Mouse (Mus musculus) MEL (cell line): ENCODE data around the gene Emc3. TPM values are rescaled to one million over a fixed set of nuclear protein-coding genes. Genes with fewer than 3 reads are reported as not detected.

ENCODE experiments used
- DNase-seq: peaks from one replicate; pipeline ENCODE4 v3.0.0; 2011; ENCODE audit warnings: low read depth, low spot score
- H3K27ac ChIP-seq: 2 replicates; pipeline ENCODE4 v1.5.1; 2012; ENCODE audit warnings: low read depth, mild to moderate bottlenecking, control low read depth, low read length, moderate library complexity; ENCODE audit not compliant: control insufficient read depth
- H3K27me3 ChIP-seq, 2 experiments: fragments of 150-350 bp in 1 of 2; sonication (generic) in 1 of 2; 2 replicates each; pipeline ENCODE4 v1.6.1; 2012; ENCODE audit warnings: low read length in 2 of 2, mild to moderate bottlenecking in 2 of 2, improper control_type of control experiment in 1 of 2, moderate library complexity in 1 of 2; ENCODE audit not compliant: insufficient read depth in 2 of 2, control insufficient read depth in 1 of 2
- H3K36me3 ChIP-seq, 2 experiments: 2 replicates each; pipeline ENCODE4 v1.6.1; 2012 to 2014; ENCODE audit warnings: low read length in 2 of 2, improper control_type of control experiment in 1 of 2, inconsistent platforms in 1 of 2, mild to moderate bottlenecking in 1 of 2; ENCODE audit not compliant: insufficient read depth in 2 of 2, control insufficient read depth in 1 of 2
- H3K4me1 ChIP-seq, 2 experiments: fragments of 150-350 bp in 1 of 2; sonication (generic) in 1 of 2; 2 replicates each; pipeline ENCODE4 v1.6.1; 2012; ENCODE audit warnings: low read length in 2 of 2, improper control_type of control experiment in 1 of 2, mild to moderate bottlenecking in 1 of 2; ENCODE audit not compliant: insufficient read depth in 2 of 2, control insufficient read depth in 1 of 2
- H3K4me3 ChIP-seq, 2 experiments: fragments of 150-350 bp in 1 of 2; sonication (generic) in 1 of 2; 2 replicates each; pipeline ENCODE4 v1.5.1; 2012; ENCODE audit warnings: low read depth in 2 of 2, low read length in 2 of 2, mild to moderate bottlenecking in 2 of 2, moderate library complexity in 2 of 2, control low read depth in 1 of 2, improper control_type of control experiment in 1 of 2; ENCODE audit not compliant: control insufficient read depth in 1 of 2, insufficient read depth in 1 of 2
- H3K79me2 ChIP-seq: 2 replicates; pipeline ENCODE4 v1.6.1; 2012; ENCODE audit warnings: mild to moderate bottlenecking, low read length, moderate library complexity; ENCODE audit not compliant: control insufficient read depth, poor library complexity, insufficient read depth
- H3K9ac ChIP-seq: 2 replicates; pipeline ENCODE4 v1.6.1; 2012; ENCODE audit warnings: low read depth, mild to moderate bottlenecking, control low read depth, low read length, moderate library complexity; ENCODE audit not compliant: control insufficient read depth, poor library complexity, severe bottlenecking
- H3K9me3 ChIP-seq: fragments of 150-350 bp; sonication (generic); replicated peaks from 2 replicates; pipeline ENCODE4 v1.6.1; 2012; ENCODE audit warnings: mild to moderate bottlenecking, low read length, improper control_type of control experiment, moderate library complexity; ENCODE audit not compliant: insufficient read depth
- CHD2 ChIP-seq: IDR thresholded peaks from 2 replicates; pipeline ENCODE4 v1.6.1; 2011; ENCODE audit warnings: low read length, improper control_type of control experiment
- CTCF ChIP-seq, 3 experiments: IDR thresholded peaks in 2 of 3; conservative IDR thresholded peaks in 1 of 3; 2 replicates each; pipeline ENCODE4 v1.5.1; 2011 to 2012; ENCODE audit warnings: low read length in 3 of 3, low read depth in 2 of 3, mild to moderate bottlenecking in 2 of 3, improper control_type of control experiment in 1 of 3, inconsistent platforms in 1 of 3, mixed read lengths in 1 of 3, moderate library complexity in 1 of 3; ENCODE audit not compliant: control insufficient read depth in 1 of 3, insufficient read depth in 1 of 3, poor library complexity in 1 of 3, severe bottlenecking in 1 of 3
- ELF1 ChIP-seq: IDR thresholded peaks from 2 replicates; pipeline ENCODE4 v1.6.1; 2014; ENCODE audit warnings: low read depth, mild to moderate bottlenecking, inconsistent platforms, low read length, improper control_type of control experiment, moderate library complexity
- ETS1 ChIP-seq: IDR thresholded peaks from 2 replicates; pipeline ENCODE4 v1.6.1; 2012; ENCODE audit warnings: low read depth, mild to moderate bottlenecking, inconsistent platforms, low read length, improper control_type of control experiment, moderate library complexity
- GATA1 ChIP-seq: IDR thresholded peaks from 2 replicates; pipeline ENCODE4 v1.6.1; 2011; ENCODE audit warnings: low read depth, low read length, improper control_type of control experiment
- MAFK ChIP-seq: IDR thresholded peaks from 2 replicates; pipeline ENCODE4 v1.6.1; 2011; ENCODE audit warnings: low read depth, mild to moderate bottlenecking, low read length, improper control_type of control experiment, borderline replicate concordance
- POLR2A ChIP-seq, 2 experiments: IDR thresholded peaks; 2 replicates each; pipeline ENCODE4 v1.6.1; 2011 to 2012; ENCODE audit warnings: low read length in 2 of 2, mild to moderate bottlenecking in 2 of 2, control low read depth in 1 of 2, improper control_type of control experiment in 1 of 2, low read depth in 1 of 2, moderate library complexity in 1 of 2; ENCODE audit not compliant: control insufficient read depth in 1 of 2, insufficient read depth in 1 of 2, poor library complexity in 1 of 2
- RAD21 ChIP-seq: IDR thresholded peaks from 2 replicates; pipeline ENCODE4 v1.6.1; 2011; ENCODE audit warnings: mild to moderate bottlenecking, low read depth, low read length, improper control_type of control experiment
- SMC3 ChIP-seq: IDR thresholded peaks from 2 replicates; pipeline ENCODE4 v1.6.1; 2011; ENCODE audit warnings: low read depth, low read length, improper control_type of control experiment
- TBP ChIP-seq: IDR thresholded peaks from 2 replicates; pipeline ENCODE4 v1.8.0; 2011; ENCODE audit warnings: low read depth, low read length, improper control_type of control experiment
- USF2 ChIP-seq, 2 experiments: IDR thresholded peaks; 2 replicates each; pipeline ENCODE4 v1.6.1; 2011 to 2012; ENCODE audit warnings: improper control_type of control experiment in 2 of 2, low read length in 2 of 2, borderline replicate concordance in 1 of 2, inconsistent platforms in 1 of 2, low read depth in 1 of 2, mild to moderate bottlenecking in 1 of 2; ENCODE audit not compliant: insufficient read depth in 1 of 2
- ZC3H11A ChIP-seq: IDR thresholded peaks from 2 replicates; pipeline ENCODE4 v1.6.1; 2012; ENCODE audit warnings: low read depth, mild to moderate bottlenecking, inconsistent platforms, low read length, improper control_type of control experiment
- polyA plus RNA-seq, 2 experiments: library from polyadenylated mRNA; stranded (reverse) in 1 of 2; unstranded in 1 of 2; fragments of >175 nt in 1 of 2; fragments of >200 nt in 1 of 2; gene quantifications; 2 replicates each; pipeline versions ENCODE4 v1.2.1 to v1.2.4; 2012; ENCODE audit warnings: low replicate concordance in 2 of 2, low read depth in 1 of 2; ENCODE audit not compliant: insufficient read length in 2 of 2, insufficient read depth in 1 of 2, missing spikeins in 1 of 2
- total RNA-seq: library from RNA; depleted of rRNA; stranded (reverse); fragments of 300-350 nt; gene quantifications from 2 replicates; pipeline ENCODE4 v1.2.3, GENCODE M21; 2012

The Emc3 gene
- total and polyA plus RNA-seq, 3 experiments: 62.3 to 172 (median 73.1) TPM

DNA sequence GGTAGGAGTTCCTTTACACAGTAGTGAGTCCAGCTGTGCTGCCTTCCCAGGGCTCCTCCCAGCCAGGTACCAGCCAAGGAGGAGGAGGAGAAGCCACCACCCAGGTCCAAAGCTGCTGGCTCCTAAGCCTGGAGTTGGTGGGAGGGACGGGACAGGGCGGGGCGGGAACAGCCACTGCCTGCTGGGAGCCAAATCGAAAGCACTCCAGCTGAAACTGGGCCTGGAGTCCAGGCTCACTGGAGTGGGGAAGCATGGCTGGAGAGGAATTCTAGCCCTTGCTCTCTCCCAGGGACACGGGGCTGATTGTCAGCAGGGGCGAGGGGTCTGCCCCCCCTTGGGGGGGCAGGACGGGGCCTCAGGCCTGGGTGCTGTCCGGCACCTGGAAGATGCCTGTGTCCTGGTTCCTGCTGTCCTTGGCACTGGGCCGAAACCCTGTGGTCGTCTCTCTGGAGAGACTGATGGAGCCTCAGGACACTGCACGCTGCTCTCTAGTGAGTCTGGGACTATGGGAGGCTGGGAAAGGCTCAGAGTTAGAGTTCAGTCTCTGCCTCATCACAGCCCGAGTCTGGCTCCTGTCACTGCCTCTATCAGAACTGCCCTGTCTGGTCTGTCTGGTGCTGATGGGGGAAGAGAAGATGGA, 60.0 kb downstream of the Emc3 start, which contains the start of gene Il17rc:
TSS of gene Il17rc (plus strand) at position 131 of the 640 bp plus-strand sequence.
- TF ChIP-seq RAD21 (no peak), ZC3H11A (no peak), POLR2A (IDR thresholded peaks at IDR 0.05; ENCODE audit: control insufficient read depth in 1 of 2, insufficient read depth in 1 of 2, low read depth in 1 of 2, low read length in 2 of 2, poor library complexity in 1 of 2) (no peak), TBP (no peak), CHD2 (no peak), USF2 (IDR thresholded peaks at IDR 0.05; ENCODE audit: borderline replicate concordance in 1 of 2, insufficient read depth in 1 of 2, low read depth in 1 of 2, low read length in 2 of 2) (no peak), CTCF (IDR thresholded peaks at IDR 0.05 in 2 of 3, conservative IDR thresholded peaks at IDR 0.05 in 1 of 3; ENCODE audit: control insufficient read depth in 1 of 3, insufficient read depth in 1 of 3, low read depth in 2 of 3, low read length in 3 of 3, poor library complexity in 1 of 3, severe bottlenecking in 1 of 3) (no peak), ELF1 (no peak)
- TF ChIP-seq, all 39 proteins: peak for 0
- no peak within 1 kb of the TSS for H3K9ac ChIP-seq
- no peaks in the 10 kb centered on the region for H3K9me3 ChIP-seq
- DNase-seq: no peak
- H3K4me3 ChIP-seq: no peak within 1 kb of the TSS
- H3K27me3 ChIP-seq: 0 out of 4 replicates have a peak, but pooled peaks cover 0 to 2% of the 10 kb centered on the region in 2 experiments
- H3K36me3 ChIP-seq: no peaks in the 10 kb centered on the region; a peak in 1 of 4 replicates
- H3K79me2 ChIP-seq: no peaks in the 10 kb centered on the region
- H3K4me1 ChIP-seq: peaks cover 4 to 14% of the 10 kb centered on the region in 2 experiments; a peak in 3 of 4 replicates
- no peak within 1 kb of the TSS for H3K27ac ChIP-seq

DNA sequence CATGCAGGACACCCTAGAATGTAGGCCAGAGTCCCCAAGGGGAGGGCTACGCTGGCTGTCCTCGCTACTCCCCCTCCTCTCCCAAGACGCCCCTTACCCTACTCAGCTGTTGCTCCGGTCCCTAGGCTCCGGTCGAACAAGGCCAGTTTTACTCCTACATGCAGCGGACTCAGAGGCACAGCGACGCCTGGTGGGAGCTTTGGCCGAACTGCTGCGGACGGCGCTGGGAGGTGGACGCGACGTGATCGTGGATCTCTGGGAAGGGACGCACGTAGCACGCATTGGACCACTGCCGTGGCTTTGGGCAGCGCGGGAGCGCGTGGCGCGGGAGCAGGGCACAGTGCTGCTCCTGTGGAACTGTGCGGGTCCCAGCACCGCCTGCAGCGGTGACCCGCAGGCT, 62.0 kb downstream of the Emc3 start:
- no peaks in the 10 kb centered on the region for H3K27me3 ChIP-seq
- no peak overlapping the region for H3K4me3 ChIP-seq
- TF ChIP-seq MAFK: no peak
- TF ChIP-seq ETS1: no peak
- H3K79me2 ChIP-seq: no peaks in the 10 kb centered on the region
- H3K36me3 ChIP-seq: no peaks in the 10 kb centered on the region; a peak in 1 of 4 replicates
- no peak overlapping the region for H3K27ac ChIP-seq
- H3K4me1 ChIP-seq: peaks cover 4 to 14% of the 10 kb centered on the region in 2 experiments; a peak in 3 of 4 replicates
- no peak overlapping the region for H3K9ac ChIP-seq
- H3K9me3 ChIP-seq: no peaks in the 10 kb centered on the region
- no peak for DNase-seq

DNA sequence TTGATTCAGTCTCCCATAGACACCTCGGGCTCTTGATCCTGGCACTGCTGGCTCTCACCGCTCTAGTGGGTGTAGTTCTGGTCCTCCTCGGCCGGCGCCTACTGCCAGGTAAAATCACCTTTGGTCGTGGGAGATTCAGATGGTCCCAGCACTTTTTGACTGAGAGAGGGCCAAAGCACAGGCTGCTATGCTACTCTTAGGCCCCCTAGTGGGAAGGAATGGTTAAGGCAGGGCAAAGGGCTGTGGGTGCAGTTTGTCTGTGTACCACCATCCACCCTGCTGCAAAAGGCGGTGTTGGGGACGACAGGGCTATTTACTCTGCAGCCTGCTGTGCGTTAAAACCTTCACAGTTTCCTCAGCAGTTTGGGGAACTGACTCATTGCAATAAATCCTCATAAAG, 62.4 kb downstream of the Emc3 start:
- peak; percentile 79 for DNase-seq
- no peak overlapping the region for H3K4me3 ChIP-seq
- no peaks in the 10 kb centered on the region for H3K27me3 ChIP-seq
- H3K9ac ChIP-seq: no peak overlapping the region
- H3K79me2 ChIP-seq: no peaks in the 10 kb centered on the region
- TF ChIP-seq GATA1 (no peak), CTCF (IDR thresholded peaks at IDR 0.05 in 2 of 3, conservative IDR thresholded peaks at IDR 0.05 in 1 of 3; ENCODE audit: control insufficient read depth in 1 of 3, insufficient read depth in 1 of 3, low read depth in 2 of 3, low read length in 3 of 3, poor library complexity in 1 of 3, severe bottlenecking in 1 of 3) (peak; percentile 78 to 89 (median 86)), ZC3H11A (peak; percentile 70), RAD21 (peak; percentile 79), SMC3 (peak; percentile 80)
- TF ChIP-seq, all 39 proteins: peak for 4
- peaks cover 4 to 13% of the 10 kb centered on the region in 2 experiments; a peak in 3 of 4 replicates for H3K4me1 ChIP-seq
- H3K9me3 ChIP-seq: no peaks in the 10 kb centered on the region
- H3K36me3 ChIP-seq: no peaks in the 10 kb centered on the region; a peak in 1 of 4 replicates
- H3K27ac ChIP-seq: no peak overlapping the region
